Mouse (Mus musculus) frontal cortex, postnatal 10 days (tissue): ENCODE measurements around the gene Phtf2.
"Not testable (repeated sequence)": the region's sequence is repeated elsewhere in the genome, so short reads cannot be mapped to it uniquely, and the experiment has no call there.

Source experiments
- DNase-seq, 2 experiments: peaks; one replicate each; pipeline ENCODE4 v3.0.0; 2022; ENCODE audit warnings: low spot score in 2 of 2, mixed read lengths in 1 of 2

Phtf2 gene

DNA sequence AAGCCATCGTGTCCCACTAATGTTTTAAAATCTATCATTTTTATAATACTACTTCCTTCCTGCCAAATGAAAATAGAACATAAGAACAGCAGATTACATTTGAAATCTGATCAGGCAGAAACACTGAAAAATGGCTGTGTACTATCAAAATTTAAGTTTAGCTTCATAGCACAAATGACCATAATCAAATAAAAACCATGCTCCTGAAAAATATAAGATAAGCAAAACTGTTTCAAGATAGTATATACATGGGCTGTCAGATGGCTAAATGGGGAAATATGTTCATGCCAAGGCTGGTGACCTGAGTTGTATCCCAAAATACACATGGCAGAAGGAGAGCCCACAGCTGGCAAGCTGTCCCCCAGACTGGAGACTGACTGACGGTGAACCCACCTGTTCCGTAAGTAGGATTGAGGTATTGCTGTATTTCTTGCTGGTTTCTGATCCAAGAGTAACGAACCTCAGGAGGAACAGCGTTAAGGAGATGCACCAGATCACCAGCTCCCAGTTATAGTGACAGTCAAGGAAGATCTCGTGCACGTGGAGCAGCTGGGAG, 116.5 kb downstream of the Phtf2 start:
- peak in 1 of 2 experiments; percentile 2 for DNase-seq

DNA sequence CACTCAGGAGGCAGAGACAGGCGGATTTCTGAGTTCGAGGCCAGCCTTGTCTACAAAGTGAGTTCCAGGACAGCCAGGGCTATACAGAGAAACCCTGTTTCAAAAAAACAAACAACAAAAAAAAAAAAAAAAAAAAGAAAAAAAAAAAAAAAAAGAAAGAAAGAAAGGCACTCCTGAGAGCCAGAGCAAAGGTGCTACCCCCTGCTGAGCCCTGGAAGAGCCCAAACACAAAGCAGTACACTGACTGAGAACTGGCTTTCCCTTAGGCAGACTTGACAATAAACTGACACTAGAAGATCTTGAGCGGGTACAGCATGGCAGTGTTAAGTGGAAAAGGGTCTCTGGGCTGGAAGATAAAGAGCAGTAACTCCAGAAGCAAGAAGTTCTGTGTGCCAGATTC, 119.5 kb downstream of the Phtf2 start:
- not testable (repeated sequence) for DNase-seq

DNA sequence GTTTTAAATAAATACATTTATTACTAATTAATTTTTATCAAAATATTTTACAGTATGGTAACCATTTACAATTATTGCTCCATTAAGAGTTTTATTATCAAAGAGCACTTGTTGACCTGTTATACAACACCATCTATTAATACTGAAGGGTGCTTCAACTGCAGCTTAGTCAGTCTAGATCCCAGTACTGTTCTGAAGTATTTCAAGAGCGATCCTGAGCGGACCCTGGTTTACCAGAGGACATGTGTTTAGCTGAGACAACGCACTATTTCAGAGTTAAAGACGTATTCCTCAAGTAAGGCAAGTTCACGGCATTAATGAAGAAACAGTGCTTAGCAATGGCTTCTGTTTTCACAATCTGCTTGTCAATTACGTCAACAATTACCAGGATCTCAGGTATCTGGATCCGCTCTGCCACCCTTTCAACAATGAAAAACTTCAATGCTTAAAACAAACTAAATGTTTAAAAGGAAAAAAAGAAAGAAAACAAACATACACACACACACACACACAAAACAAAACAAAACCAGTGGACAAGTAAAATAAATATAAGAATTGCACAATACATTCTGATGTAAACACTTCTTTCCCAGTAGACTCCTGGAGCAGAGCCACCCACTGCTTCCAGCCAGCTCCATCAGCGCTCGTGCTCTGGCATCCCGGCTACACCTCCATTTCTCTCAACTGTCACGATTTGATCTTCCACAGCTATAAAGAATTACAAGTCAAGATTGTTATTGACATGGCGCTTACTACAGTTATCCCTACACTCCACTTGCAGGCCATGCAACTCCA, 121.4 kb downstream of the Phtf2 start:
- DNase-seq: no peak

DNA sequence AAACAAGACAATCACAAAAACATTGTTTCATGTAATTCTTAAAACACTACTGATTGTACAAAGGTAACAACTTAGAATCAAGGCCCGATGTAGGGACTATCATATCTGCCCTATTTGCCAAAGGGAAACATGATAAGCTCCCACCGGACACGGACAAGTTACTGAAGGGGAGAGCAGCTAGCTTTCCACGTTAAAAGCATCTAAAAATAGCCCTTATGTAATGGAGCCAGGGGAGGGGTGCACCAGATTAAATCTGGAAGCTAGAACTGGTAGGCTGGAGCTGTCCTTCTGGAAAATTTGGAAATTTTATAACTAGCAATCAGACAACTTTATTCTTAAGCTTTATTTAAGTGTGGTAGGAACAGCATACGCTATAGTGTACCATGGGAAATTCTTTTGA, 122.2 kb downstream of the Phtf2 start:
- DNase-seq: no peak

DNA sequence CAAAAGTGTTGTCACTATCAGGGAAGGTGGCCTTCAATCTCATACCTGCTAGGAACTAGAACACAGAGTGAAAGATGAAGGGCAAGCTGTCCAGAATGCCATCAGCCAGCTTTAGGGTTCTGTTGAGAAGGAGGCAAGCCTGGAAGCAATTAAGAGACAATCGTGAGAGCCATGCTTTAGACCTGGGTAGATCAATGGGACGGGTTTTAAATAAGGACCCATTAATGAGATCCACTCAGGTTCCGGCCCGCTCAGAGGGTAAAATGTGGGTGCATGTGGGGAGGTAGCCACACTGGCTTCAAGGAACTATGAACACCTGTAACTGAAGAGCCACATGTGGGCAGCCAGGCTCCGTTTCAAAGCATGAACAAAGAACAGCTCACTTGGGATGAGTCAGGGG, 128.0 kb downstream of the Phtf2 start:
- no peak for DNase-seq

DNA sequence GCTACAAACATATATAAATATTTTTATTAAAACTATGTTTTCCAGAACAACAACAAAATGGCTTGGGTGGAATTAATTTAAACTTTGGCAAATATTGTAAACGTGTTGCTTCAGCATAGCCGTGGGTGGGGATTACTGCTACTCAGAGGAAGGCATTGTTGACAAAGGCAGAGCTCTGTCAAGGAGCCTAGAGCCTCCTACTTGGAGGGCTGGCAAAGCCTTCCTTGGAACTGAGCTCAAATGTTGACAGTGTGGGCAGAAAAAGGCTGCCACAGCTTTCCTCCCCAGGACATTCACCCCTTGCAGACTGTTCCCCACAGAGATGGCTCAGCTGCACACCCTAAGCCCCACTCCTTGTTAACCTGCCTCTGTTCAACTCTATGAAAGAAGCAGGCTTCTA, 128.8 kb downstream of the Phtf2 start:
- DNase-seq: no peak

DNA sequence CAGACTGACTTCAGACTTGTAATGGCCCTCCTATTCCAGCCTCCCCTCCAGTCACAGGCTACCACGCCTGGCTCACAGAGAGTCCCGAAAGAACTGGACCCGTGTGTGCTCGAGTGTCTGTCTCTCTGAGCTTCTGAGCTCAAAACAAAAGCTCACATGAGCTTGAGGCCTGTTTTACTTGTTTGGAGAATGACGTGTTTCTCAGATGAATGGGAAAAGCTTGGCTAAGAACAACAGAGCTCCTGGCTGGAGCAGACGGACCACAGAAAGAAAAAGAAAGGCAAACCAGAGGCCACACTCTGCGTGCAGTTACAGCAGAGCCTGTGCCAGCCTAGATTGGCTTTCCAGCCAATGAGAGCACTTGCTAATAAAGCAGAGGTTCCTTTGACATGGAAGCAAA, 130.2 kb downstream of the Phtf2 start:
- DNase-seq: no peak

DNA sequence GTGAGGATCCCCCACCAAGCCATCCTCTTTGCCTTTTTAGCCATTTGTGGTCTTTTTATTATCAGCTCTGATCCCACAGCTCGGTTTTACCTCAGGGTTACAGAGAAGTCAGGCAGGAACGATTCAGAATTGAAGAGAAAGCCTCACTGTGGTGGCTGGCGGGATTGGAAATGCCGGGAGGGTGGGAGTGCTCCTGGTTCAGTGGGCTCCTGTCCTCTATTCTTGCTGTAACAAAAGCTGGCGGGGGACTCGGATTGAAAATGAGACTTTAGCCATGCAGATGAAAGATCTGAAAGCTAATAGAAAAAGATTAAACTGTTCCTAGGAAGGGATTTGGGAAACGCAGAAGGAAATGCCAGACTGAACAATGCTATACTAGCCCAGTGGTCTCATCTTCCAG, 130.9 kb downstream of the Phtf2 start:
- no peak for DNase-seq

DNA sequence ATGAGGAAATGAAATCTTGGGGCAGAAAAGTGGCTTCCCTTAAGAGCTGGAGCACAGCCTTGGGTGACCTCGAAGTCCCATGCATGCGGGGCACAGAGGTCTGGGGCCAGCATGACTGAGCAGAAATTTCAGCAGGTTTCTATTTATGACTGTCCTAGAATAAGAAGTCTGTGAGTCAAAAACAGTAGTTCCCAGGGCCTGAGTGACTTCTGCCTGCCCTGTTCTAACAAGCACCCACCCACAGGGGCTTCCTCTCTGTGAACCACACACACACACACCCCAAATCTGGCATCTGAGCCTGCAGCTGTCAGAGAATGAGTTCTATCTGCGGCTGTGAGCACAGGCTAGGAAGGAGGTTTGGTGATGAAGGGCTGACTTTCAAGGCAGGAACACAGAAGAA, 132.4 kb downstream of the Phtf2 start:
- no peak for DNase-seq

DNA sequence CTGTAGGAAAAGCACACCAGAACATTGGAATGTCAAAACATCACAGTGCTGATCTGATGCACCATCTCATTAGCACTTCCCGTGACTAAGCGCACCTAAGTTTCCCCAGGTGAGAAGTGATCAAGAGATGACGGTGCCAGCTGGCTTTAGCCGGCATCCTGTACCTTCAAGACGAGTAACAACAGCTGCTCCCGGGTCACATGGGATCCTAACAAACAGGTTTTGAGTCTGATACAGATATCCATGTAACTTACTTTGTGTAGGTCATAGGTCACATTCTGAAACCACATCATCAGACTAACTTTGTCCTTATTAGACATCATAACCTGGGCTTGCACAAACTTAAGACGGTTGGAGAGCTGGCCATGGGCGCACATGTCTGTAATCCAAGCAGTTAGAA, 133.1 kb downstream of the Phtf2 start:
- DNase-seq: no peak

DNA sequence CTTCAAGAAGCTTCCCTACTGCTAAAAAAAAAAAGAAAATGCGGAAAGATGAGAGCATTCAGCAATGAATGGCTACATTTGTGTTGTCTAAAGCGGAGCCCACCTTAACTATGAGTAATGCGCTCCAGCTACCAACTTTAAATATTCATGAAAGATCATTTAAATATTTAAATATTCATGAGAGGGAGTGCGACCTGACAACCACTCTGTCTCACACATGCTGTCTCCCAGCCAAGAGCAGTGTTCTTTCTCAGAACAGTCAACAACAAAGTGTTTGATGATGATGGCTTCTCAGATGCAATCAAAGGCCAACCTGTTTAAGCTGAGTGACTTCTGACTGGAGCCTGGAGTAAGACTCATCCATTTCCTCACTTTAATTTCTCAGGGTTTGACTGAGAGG, 133.8 kb downstream of the Phtf2 start:
- DNase-seq: no peak

DNA sequence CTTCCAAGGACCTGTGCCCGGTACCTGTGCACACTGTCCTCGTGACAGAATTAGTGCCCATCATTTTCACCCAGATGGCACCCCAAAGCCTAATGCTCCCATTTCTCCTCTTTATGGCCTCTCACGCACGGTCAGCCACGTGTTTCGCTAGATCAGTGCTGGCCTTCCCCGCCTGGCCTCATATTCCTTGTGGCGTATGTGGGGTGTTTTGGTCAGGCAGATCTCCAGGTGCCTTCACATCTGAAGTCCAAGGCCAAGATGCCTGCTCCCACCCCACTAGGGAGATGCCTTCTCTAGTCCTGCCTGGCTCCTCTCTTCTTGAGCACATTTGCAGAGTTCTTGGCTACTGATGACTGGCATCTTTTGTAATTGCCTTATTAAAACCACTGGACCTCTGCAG, 140.0 kb downstream of the Phtf2 start:
- no peak for DNase-seq

DNA sequence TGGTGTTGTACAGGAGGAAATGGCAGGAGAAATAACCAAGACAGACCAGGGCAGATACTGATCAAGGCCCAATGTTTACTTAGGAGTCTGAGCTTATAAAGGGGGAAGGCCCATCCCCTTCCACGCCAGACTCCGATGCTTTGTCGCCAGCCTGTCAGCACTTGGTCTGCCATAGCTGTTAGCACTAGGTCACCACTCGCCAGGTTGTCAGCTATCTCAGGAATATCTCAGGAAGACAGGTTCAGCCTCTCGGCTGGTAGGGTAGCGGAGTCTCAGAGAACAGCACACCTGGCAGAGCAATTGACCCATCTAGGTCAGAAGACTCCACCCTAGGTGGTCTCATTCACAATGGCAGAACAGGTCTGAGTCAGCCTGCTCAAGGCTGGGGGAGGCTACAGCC, 140.7 kb downstream of the Phtf2 start:
- DNase-seq: no peak

DNA sequence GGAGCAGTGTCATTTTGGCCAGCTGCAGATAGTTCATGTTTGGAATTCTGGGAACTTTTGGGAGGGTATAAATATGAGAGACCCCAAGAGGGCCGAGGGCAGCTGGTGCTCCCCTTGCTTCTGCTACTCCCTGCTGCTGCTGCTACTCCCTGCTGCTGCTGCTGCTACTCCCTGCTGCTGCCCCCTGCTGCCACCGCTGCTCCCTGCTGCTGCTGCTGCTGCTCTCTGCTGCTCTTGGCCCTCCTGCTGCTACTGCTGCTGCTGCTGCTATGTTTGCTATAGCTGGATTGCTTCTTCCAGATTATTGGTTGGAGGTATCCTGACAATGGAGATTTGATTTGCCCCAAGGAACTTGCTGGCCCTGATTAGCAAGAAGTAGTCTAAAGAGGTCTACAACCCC, 143.1 kb downstream of the Phtf2 start:
- DNase-seq: no peak

DNA sequence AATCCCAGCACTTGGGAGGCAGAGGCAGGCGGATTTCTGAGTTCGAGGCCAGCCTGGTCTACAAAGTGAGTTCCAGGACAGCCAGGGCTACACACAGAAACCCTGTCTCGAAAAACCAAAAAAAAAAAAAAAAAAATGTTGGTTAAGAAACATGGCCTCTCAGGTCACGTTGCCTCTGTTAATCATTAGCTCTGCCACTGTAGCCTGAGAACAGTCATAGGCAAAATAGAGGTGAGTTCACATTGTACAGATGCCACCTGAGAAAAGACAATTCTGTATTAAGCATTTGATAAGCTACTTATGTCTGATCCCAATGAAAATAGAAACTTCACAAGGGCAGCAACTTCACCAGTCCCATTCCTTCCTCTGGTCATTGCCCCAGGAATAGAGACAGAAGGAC, 158.7 kb downstream of the Phtf2 start:
- not testable (repeated sequence) for DNase-seq

DNA sequence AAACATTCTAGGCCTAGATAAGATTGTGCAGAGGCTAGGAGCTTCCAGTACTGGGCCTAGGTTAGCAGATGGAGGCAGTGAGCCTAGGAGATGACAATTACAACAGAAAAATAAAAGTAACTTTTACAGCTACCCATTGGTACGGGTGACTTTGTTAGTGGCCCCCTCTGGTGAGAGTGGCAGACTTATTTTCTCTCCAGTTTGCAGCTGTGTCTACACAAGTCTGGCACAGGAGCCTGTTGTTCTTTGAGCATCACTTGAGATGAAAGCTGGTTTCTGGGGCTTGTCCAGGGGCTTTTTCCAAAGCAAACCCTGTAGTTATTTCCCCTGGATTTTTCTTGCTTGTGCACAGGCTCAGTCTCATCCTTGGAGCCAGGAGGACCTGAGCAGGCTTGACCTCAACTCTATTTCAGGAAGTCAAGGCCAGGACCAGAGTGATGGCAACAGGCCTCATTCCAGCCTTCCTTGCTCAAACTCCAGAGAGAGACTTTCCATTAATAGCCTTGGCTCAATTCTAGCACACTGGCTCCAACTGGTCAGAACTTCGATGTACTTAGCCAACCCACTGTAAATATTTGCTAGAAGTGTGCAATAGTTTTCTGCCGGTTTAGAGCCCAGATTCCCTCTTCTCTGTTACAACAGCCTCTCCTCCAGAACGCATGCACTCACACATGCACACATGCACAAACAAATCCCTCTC, 161.6 kb downstream of the Phtf2 start:
- DNase-seq: no peak

DNA sequence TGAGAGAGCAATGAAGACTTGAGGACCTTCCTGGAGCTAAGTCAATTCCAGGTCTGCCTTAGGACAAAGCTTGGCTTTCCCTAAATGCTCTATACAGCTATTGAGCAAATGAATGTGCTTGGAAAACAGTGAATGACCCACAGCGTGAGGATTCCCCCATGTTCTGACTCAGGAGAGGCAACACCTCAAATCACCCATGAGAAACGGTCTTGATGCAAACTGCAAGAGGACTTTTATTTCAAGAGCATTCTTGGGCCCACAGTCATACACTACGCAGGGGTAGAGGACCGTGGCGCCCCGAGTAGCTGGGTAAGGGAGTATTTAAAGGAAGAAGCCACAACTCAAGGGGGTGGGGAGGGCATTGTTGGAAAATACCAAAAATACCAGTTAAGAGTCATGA, 165.9 kb downstream of the Phtf2 start:
- not testable (repeated sequence) for DNase-seq

DNA sequence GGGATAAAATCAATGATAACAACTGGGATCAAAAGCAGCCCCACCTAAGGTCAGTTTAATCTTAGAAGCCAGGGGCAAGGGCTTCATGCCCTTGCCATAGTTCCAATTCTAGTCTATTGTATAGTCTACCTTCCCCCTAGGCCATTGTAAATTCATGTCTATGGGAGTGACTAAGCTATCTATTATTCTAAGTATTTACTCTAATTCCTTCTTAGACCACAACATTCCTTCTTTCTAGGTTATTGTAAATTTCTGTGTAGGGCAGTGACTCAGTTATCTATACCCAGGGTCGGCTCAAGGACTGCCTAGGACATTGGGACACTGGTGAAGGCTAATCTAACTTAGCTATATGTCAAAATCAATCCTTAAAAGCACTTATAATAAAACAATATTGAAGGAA, 167.3 kb downstream of the Phtf2 start:
- not testable (repeated sequence) for DNase-seq

DNA sequence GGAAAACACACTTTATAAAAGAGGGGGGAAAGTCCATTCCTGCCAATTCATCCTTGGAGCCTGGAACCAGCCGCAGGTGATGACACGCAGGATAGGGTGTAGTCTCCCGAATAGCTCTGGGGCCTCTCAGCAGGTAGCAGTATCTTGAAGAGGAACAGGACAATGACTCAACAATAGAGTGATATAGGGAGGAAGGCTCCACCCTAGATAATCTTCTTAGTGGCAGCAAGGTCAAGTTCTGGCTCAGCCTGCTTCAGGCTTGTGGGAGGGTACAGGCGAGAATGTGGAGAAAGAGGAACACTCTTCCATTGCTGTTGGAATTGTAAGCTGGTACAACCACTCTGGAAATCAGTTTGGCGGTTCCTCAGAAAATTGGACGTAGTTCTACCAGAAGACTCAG, 171.1 kb downstream of the Phtf2 start:
- DNase-seq: not testable (repeated sequence)
